Mouse (Mus musculus) embryonic facial prominence, embryonic 11.5 days (tissue): ENCODE data around the gene Rab11fip3. TPM values are rescaled to one million over a fixed set of nuclear protein-coding genes. Genes with fewer than 3 reads are reported as not detected.

ENCODE experiments used
- ATAC-seq: fragments of 200-750 bp; cut with Nextera tagmentation; replicated peaks from 2 replicates; pipeline ENCODE4 v1.8.0; 2017; ENCODE audit warnings: low read depth; ENCODE audit not compliant: insufficient number of reproducible peaks, low FRiP score, low TSS enrichment
- DNase-seq: peaks from one replicate; pipeline ENCODE4 v3.0.0-alpha.2; 2015; ENCODE audit warnings: low spot score
- H3K27ac ChIP-seq: fragments of 300-500 bp; sonication (generic); replicated peaks from 2 replicates; pipeline ENCODE4 v1.5.1; 2014; ENCODE audit warnings: mild to moderate bottlenecking, low read depth, low read length, control low read depth
- H3K27me3 ChIP-seq: fragments of 300-500 bp; sonication (generic); 2 replicates; pipeline ENCODE4 v1.6.1; 2014; ENCODE audit warnings: mild to moderate bottlenecking, low read length, moderate library complexity, mixed read lengths; ENCODE audit not compliant: control insufficient read depth, insufficient read depth
- H3K36me3 ChIP-seq: fragments of 300-500 bp; sonication (generic); replicated peaks from 2 replicates; pipeline ENCODE4 v1.6.1; 2014; ENCODE audit warnings: low read depth, mild to moderate bottlenecking, low read length, moderate library complexity, mixed read lengths; ENCODE audit not compliant: control insufficient read depth, insufficient read depth
- H3K4me1 ChIP-seq: fragments of 300-500 bp; sonication (generic); 2 replicates; pipeline ENCODE4 v1.6.1; 2014; ENCODE audit warnings: low read length, mixed read lengths; ENCODE audit not compliant: control insufficient read depth, insufficient read depth
- H3K4me2 ChIP-seq: fragments of 300-500 bp; sonication (generic); 2 replicates; pipeline ENCODE4 v1.6.1; 2014; ENCODE audit warnings: low read depth, mild to moderate bottlenecking, control low read depth, low read length, moderate library complexity
- H3K4me3 ChIP-seq: fragments of 300-500 bp; sonication (generic); 2 replicates; pipeline ENCODE4 v1.5.1; 2014; ENCODE audit warnings: low read depth, low read length, control low read depth
- H3K9ac ChIP-seq: fragments of 300-500 bp; sonication (generic); replicated peaks from 2 replicates; pipeline ENCODE4 v1.6.1; 2014; ENCODE audit warnings: mild to moderate bottlenecking, control low read depth, low read length
- H3K9me3 ChIP-seq: fragments of 300-500 bp; sonication (generic); replicated peaks from 2 replicates; pipeline ENCODE4 v1.6.1; 2016; ENCODE audit warnings: mild to moderate bottlenecking, low read length, inconsistent platforms, mixed read lengths; ENCODE audit not compliant: control insufficient read depth
- WGBS: fragments of 180-500 bp; shearing (Covaris S2); extraction: QIAGEN DNeasy Blood & Tissue Kit; methylation state at CpG from one replicate; pipeline ENCODE4 v1.1.7; 2014; 5-methylcytosine and 5-hydroxymethylcytosine counted together
- polyA plus RNA-seq: library from polyadenylated mRNA; unstranded; fragments of >200 nt; fragmentation: Nextera tagmentation; extraction: Ambion mirVana; gene quantifications from 2 replicates; pipeline ENCODE4 v1.2.1, GENCODE M21; 2014

The Rab11fip3 gene
- polyA plus RNA-seq, 1 experiment from 2014 or later = 12.9 TPM

DNA sequence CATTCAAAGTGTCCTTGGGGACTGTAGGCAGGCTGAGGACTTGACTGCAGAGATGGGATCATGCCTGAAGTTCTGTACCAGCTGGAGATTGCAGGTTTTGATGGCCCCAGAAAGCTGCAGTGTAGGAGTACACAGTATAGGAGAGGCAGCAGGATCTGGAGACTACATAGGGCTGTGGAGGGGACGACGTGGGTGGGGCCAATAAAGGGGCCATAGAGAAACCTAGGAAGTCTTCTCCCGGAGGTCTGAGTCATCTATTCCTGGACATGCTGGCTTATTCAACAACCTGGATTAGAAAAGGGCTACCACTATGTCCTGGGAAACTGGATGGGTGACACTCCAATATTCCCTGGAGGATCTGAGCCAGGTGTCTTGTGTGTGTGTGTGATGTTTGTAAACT, 113.6 kb downstream of the Rab11fip3 start:
- no peak for DNase-seq
- Histone ChIP-seq H3K27me3 (peaks cover 29% of the 10 kb centered on the region), H3K4me1 (peaks cover 7% of the 10 kb centered on the region; the same call in 1 of the 2 replicates), H3K36me3 (no peaks in the 10 kb centered on the region), H3K9ac (no peak overlapping the region), H3K4me2 (no peak overlapping the region), H3K9me3 (no peaks in the 10 kb centered on the region), H3K4me3 (no peak overlapping the region), H3K27ac (no peak overlapping the region)
- 75% methylated on average over 3 of the region's 3 CpGs for WGBS
- ATAC-seq = no peak

DNA sequence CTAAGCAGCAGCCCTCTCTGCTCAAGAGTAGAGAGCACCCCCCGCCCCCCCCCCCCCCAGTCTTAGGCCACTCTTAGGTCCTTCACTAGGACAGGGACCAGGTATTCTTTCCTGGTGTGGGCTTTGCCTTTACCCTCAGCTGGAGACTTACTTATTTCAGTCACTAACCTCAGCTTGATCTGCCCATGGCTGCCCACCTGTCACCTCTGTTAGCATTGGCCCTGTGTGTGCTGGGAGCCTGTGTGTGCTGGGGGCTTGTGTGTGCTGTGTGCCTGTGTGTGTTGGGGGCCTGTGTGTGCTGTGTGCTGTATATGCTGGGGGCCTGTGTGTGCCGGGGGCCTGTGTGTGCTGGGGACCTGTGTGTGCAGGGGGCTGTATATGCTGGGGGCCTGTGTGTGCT, 114.7 kb downstream of the Rab11fip3 start:
- peaks cover 7% of the 10 kb centered on the region; the same call in 1 of the 2 replicates for H3K4me1 ChIP-seq
- 80% methylated on average over 2 of the region's 2 CpGs for WGBS
- H3K9me3 ChIP-seq = no peaks in the 10 kb centered on the region
- H3K27ac ChIP-seq = no peak overlapping the region
- no peak overlapping the region for H3K9ac ChIP-seq
- peaks cover 37% of the 10 kb centered on the region for H3K27me3 ChIP-seq
- DNase-seq (no peak), ATAC-seq (no peak)
- no peak overlapping the region for H3K4me3 ChIP-seq
- H3K4me2 ChIP-seq = no peak overlapping the region
- H3K36me3 ChIP-seq = no peaks in the 10 kb centered on the region

- Histone ChIP-seq H3K36me3 (no peaks in the 10 kb centered on the region), H3K4me1 (peaks cover 7% of the 10 kb centered on the region; the same call in 1 of the 2 replicates), H3K4me3 (no peak overlapping the region), H3K9ac (no peak overlapping the region), H3K4me2 (no peak overlapping the region), H3K27me3 (peaks cover 37% of the 10 kb centered on the region), H3K9me3 (no peaks in the 10 kb centered on the region), H3K27ac (no peak overlapping the region)
- WGBS = 73% methylated on average over 5 of the region's 5 CpGs
- no peak for DNase-seq
- no peak for ATAC-seq
Observed at GRCm38 (mm10) chr17:25953161-25953560, 116.2 kb downstream of the Rab11fip3 start.

DNA sequence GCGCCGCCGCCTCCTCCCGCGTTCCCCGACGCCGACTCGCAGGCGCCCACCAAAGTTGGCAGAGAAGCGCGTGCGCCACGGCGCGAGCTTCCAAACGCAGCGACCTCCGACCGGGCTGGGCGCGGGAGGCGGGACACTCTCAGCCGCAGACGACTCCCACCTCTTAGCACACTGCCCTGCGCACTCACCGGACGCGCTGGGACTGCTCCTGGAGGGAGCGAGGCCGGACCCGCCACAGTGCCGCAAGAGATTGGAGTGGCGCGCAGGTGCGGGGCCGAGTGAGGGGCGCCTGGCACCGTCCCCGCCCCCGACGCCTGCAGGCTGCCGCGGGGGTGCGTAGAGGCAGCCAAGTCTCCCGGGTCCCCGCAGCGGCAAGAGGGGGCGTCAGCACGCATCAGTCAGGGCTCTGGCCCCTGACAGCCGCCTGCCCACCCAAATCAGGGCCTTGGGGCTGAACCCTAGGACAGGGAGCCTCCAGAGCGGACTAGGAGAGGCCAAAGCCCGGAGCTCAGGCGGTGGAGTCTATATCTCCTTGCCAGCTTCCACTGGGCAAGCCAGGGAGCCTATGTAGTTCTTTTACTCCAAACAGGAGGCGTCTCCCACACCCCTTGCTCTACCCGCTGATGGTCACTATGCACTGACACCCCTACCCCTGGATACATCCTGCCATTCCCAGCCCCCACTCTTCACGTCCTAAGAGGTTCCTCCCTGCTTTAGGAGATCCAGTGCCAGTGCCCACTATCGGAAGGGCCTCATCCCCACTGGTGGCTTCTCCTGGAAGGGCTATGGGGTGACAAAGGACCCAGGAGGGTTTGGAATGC, 117.3 kb downstream of the Rab11fip3 start, which contains the start of gene A930017K11Rik:
TSS of gene A930017K11Rik (minus strand) at position 763 of the 821 bp plus-strand sequence.
- no peak for ATAC-seq
- DNase-seq = no peak
- peak within 1 kb of the TSS; percentile 76 for H3K4me2 ChIP-seq
- H3K4me3 ChIP-seq = peak within 1 kb of the TSS; percentile 38
- WGBS = 2% methylated on average over 58 of the region's 58 CpGs
- H3K27ac ChIP-seq = no peak within 1 kb of the TSS
- H3K36me3 ChIP-seq = no peaks in the 10 kb centered on the region
- H3K27me3 ChIP-seq = peaks cover 37% of the 10 kb centered on the region
- peaks cover 7% of the 10 kb centered on the region; the same call in 1 of the 2 replicates for H3K4me1 ChIP-seq
- no peaks in the 10 kb centered on the region for H3K9me3 ChIP-seq
- H3K9ac ChIP-seq = peak within 1 kb of the TSS; percentile 25

GRCm38 (mm10) chr17:25951225-25951802, 118.0 kb downstream of the Rab11fip3 start:
- ATAC-seq = 0 out of 2 replicates have a peak, but pooled peaks have one; percentile 16
- H3K9ac ChIP-seq = peak overlapping the region; percentile 25
- WGBS = 1% methylated on average over 32 of the region's 33 CpGs

GRCm38 (mm10) chr17:25950706-25951105, 118.6 kb downstream of the Rab11fip3 start:
- no CpG with 5 or more reads among the region's 3 CpGs for WGBS
- H3K4me2 ChIP-seq = no peak overlapping the region
- H3K4me1 ChIP-seq = peaks cover 7% of the 10 kb centered on the region; the same call in 1 of the 2 replicates
- H3K9ac ChIP-seq = no peak overlapping the region
- ATAC-seq = no peak
- H3K9me3 ChIP-seq = no peaks in the 10 kb centered on the region
- H3K36me3 ChIP-seq = no peaks in the 10 kb centered on the region
- H3K4me3 ChIP-seq = no peak overlapping the region
- DNase-seq = no peak
- H3K27ac ChIP-seq = no peak overlapping the region
- peaks cover 37% of the 10 kb centered on the region for H3K27me3 ChIP-seq

More at GRCm38 (mm10) chr17:25951225-25951802, 118.0 kb downstream of the Rab11fip3 start:
- Histone ChIP-seq H3K9me3 (no peaks in the 10 kb centered on the region), H3K4me1 (peaks cover 7% of the 10 kb centered on the region; the same call in 1 of the 2 replicates), H3K4me3 (peak overlapping the region; percentile 38), H3K27ac (no peak overlapping the region), H3K4me2 (peak overlapping the region; percentile 76), H3K27me3 (peaks cover 37% of the 10 kb centered on the region), H3K36me3 (no peaks in the 10 kb centered on the region)
- DNase-seq = peak; percentile 19

DNA sequence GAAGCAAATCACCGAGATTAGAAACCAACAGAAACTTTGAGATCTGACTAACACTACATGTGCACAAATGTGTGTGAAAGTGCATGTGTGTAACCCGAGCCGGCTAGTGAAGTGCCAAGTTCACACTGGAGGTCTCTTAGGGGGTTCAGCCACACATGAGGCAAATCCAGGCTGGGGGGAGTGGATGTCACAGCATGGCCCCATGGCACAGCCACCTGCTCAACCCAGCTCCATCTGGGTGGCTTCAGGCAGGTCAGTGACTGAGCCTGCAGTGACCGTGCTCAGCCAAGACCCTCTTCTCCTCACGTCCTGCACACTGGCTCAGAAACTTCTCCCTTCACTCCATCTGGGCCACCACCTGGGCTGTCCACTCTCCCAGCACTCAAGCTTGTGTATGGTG, 119.4 kb downstream of the Rab11fip3 start:
- Histone ChIP-seq H3K9me3 (no peaks in the 10 kb centered on the region), H3K4me1 (peaks cover 7% of the 10 kb centered on the region; the same call in 1 of the 2 replicates), H3K9ac (no peak overlapping the region), H3K4me3 (no peak overlapping the region), H3K4me2 (no peak overlapping the region), H3K36me3 (no peaks in the 10 kb centered on the region), H3K27me3 (peaks cover 37% of the 10 kb centered on the region), H3K27ac (no peak overlapping the region)
- DNase-seq (no peak), ATAC-seq (no peak)
- 71% methylated on average over 5 of the region's 5 CpGs for WGBS

DNA sequence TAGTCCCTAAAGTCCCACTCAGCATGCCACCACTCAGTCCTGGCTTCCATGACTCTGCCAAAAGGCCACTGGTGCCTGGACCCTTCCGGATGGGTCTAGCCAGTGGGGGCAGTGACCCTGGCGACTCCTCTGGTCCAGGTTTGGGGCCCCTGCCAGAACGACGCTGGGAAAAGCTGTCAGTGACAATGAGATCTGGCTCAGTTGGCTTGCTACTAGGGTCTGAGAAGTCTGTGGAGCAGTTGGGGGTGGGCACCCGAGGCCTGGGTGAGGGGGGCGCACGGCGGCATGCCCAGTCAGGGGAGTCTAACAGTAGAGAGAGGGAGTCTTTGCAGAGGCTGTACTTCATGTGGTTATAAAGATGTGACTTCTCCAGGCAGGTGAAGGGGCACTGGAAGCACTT, 121.3 kb downstream of the Rab11fip3 start:
- WGBS = 77% methylated on average over 8 of the region's 8 CpGs
- H3K4me3 ChIP-seq = no peak overlapping the region
- no peak overlapping the region for H3K9ac ChIP-seq
- DNase-seq = no peak
- no peaks in the 10 kb centered on the region for H3K9me3 ChIP-seq
- no peaks in the 10 kb centered on the region for H3K36me3 ChIP-seq
- no peak overlapping the region for H3K27ac ChIP-seq
- H3K4me1 ChIP-seq = peaks cover 7% of the 10 kb centered on the region; the same call in 1 of the 2 replicates
- no peak overlapping the region for H3K4me2 ChIP-seq
- peaks cover 31% of the 10 kb centered on the region for H3K27me3 ChIP-seq
- no peak for ATAC-seq
